Mouse (Mus musculus) cerebellum, adult 2 months (tissue): ENCODE measurements at regions not wholly inside any gene's neighbourhood (a gene's known extent, or its start where the extent isn't known, plus 50 kb on each side); places are given as distances from the start of the nearest gene placed in this dataset.

Experiments
- CTCF ChIP-seq: fragments of 200-500 bp; IDR thresholded peaks from 2 replicates; pipeline ENCODE4 v1.5.1; 2011; ENCODE audit warnings: low read depth, mild to moderate bottlenecking, control low read depth, low read length, moderate library complexity, borderline replicate concordance; ENCODE audit not compliant: insufficient read depth
- POLR2A ChIP-seq: fragments of 200-500 bp; IDR thresholded peaks from 2 replicates; pipeline ENCODE4 v1.6.1; 2011; ENCODE audit warnings: low read length, control low read depth, borderline replicate concordance; ENCODE audit not compliant: insufficient read depth

DNA sequence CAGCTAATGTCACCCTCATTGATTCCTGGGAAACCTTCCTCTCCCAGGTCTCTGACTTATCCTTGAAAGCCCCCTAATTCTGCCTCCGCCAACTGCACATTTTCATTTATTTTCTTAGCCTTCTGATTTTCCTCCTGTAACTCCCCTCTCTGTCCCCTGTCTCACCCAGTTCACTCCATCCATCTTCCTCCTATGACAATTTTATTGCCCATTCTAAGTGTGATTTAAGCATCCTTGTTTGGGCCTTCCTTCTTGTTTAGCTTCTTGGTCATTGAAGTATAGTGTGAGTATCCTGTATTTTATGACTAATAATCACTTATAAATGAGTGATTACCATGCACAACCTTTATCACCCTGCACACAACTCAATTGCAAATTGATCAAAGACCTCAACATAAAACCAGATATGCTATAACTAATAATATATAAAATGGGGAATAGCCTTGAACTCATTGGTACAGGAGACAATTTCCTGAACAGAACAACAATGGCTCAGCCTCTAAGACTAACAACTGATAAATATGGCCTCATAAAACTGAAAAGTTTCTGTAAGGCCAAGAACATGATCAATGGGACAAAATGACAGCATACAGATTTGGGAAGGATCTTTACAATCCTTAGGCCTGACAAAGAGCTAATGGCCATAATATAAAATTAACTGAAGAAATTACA lies 559.2 kb upstream of the Sorcs1 start:
- no peak for TF ChIP-seq CTCF
- no peak for TF ChIP-seq POLR2A
